Mouse (Mus musculus): Measurements from ENCODE around the gene Tent5b. TPM values are rescaled to one million over a fixed set of nuclear protein-coding genes. Genes with fewer than 3 reads are reported as not detected.

Gene Tent5b
- total RNA-seq, 1 experiment = 7.5 TPM

GRCm38 (mm10) chr4:133439460-133440376 lies 40.2 kb upstream of the Tent5b start:
- Histone ChIP-seq H3K9ac (ENCODE audit: insufficient read depth, low read depth, low read length, poor library complexity, severe bottlenecking) (0 out of 2 replicates have a peak overlapping the region, but pooled peaks have one; percentile 16), H3K4me1 (ENCODE audit: control insufficient read depth in 2 of 2, insufficient read depth in 2 of 2, low read length in 2 of 2, poor library complexity in 1 of 2) (peaks cover 6 to 17% of the 10 kb centered on the region in 2 experiments; a peak in 3 of 4 replicates), H3K36me3 (ENCODE audit: control insufficient read depth, insufficient read depth, low read length, poor library complexity, severe bottlenecking) (no peaks in the 10 kb centered on the region), H3K4me3 (ENCODE audit: insufficient read depth in 1 of 2, low read depth in 1 of 2, low read length in 2 of 2, poor library complexity in 1 of 2, severe bottlenecking in 1 of 2) (no peak overlapping the region), H3K9me3 (ENCODE audit: control insufficient read depth, insufficient read depth, low read depth, low read length) (no peaks in the 10 kb centered on the region), H3K27ac (ENCODE audit: insufficient read depth, low read depth, low read length, poor library complexity, severe bottlenecking) (peak overlapping the region; percentile 59; the same call in 1 of the 2 replicates)
- no peak for TF ChIP-seq ZC3H11A (IDR thresholded peaks at IDR 0.05; ENCODE audit: borderline replicate concordance, low read depth, low read length)
- no peak for TF ChIP-seq HCFC1 (IDR thresholded peaks at IDR 0.05; ENCODE audit: borderline replicate concordance, insufficient read depth, low read length)
- TF ChIP-seq CHD2 (IDR thresholded peaks at IDR 0.05; ENCODE audit: low read depth, low read length) = no peak
- no peak for TF ChIP-seq ZNF384 (IDR thresholded peaks at IDR 0.05; ENCODE audit: low read depth, low read length)
- TF ChIP-seq MAFK (IDR thresholded peaks at IDR 0.05; ENCODE audit: insufficient read depth, low read depth, low read length) = no peak
- no peak for DNase-seq (ENCODE audit: low read depth, low spot score)
- in situ Hi-C loops (cut with MboI; ENCODE audit: low sequenced_read_pairs in 2 of 2, unreplicated experiment in 2 of 2) = no loop called here

DNA sequence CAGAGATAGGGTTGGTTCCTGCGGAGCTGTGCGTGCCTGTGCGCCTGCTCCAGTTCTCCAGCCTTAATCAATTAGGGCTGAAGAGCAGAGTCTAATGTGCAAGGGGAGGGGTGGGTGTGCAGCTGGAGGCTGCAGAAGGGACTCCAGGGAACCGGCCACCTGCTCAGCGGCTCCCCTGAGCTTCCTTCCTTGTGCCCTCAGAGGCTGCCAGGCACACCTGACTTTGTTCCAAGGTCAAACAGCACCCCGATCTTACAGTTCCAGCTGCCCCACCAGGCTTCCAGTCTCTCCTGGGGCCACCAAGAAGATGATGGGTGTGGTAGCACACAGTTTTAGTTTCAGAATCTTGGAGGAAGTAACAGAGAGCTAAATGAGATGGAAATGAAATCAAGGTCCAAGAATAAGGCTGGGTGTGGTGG lies 39.5 kb upstream of the Tent5b start:
- no peak for DNase-seq (ENCODE audit: low read depth, low spot score)
- in situ Hi-C loops (cut with MboI; ENCODE audit: low sequenced_read_pairs in 2 of 2, unreplicated experiment in 2 of 2) = no loop called here
- 0 out of 2 replicates have a peak overlapping the region, but pooled peaks have one; percentile 16 for H3K9ac ChIP-seq (ENCODE audit: insufficient read depth, low read depth, low read length, poor library complexity, severe bottlenecking)
- peaks cover 6 to 19% of the 10 kb centered on the region in 2 experiments; a peak in 3 of 4 replicates for H3K4me1 ChIP-seq (ENCODE audit: control insufficient read depth in 2 of 2, insufficient read depth in 2 of 2, low read length in 2 of 2, poor library complexity in 1 of 2)
- H3K27ac ChIP-seq (ENCODE audit: insufficient read depth, low read depth, low read length, poor library complexity, severe bottlenecking) = peak overlapping the region; percentile 59; the same call in 1 of the 2 replicates
- no peak overlapping the region for H3K4me3 ChIP-seq (ENCODE audit: insufficient read depth in 1 of 2, low read depth in 1 of 2, low read length in 2 of 2, poor library complexity in 1 of 2, severe bottlenecking in 1 of 2)
- TF ChIP-seq ZC3H11A (IDR thresholded peaks at IDR 0.05; ENCODE audit: borderline replicate concordance, low read depth, low read length) (no peak), ZNF384 (IDR thresholded peaks at IDR 0.05; ENCODE audit: low read depth, low read length) (no peak)
- no peaks in the 10 kb centered on the region for H3K9me3 ChIP-seq (ENCODE audit: control insufficient read depth, insufficient read depth, low read depth, low read length)
- no peaks in the 10 kb centered on the region for H3K36me3 ChIP-seq (ENCODE audit: control insufficient read depth, insufficient read depth, low read length, poor library complexity, severe bottlenecking)

- TF ChIP-seq CHD2 (IDR thresholded peaks at IDR 0.05; ENCODE audit: low read depth, low read length) (no peak), MAFK (IDR thresholded peaks at IDR 0.05; ENCODE audit: insufficient read depth, low read depth, low read length) (no peak), ZC3H11A (IDR thresholded peaks at IDR 0.05; ENCODE audit: borderline replicate concordance, low read depth, low read length) (no peak), ZNF384 (IDR thresholded peaks at IDR 0.05; ENCODE audit: low read depth, low read length) (no peak), HCFC1 (IDR thresholded peaks at IDR 0.05; ENCODE audit: borderline replicate concordance, insufficient read depth, low read length) (no peak)
- peaks cover 8 to 24% of the 10 kb centered on the region in 2 experiments for H3K4me1 ChIP-seq (ENCODE audit: control insufficient read depth in 2 of 2, insufficient read depth in 2 of 2, low read length in 2 of 2, poor library complexity in 1 of 2)
- peak overlapping the region; percentile 6; the same call in 1 of the 2 replicates for H3K27ac ChIP-seq (ENCODE audit: insufficient read depth, low read depth, low read length, poor library complexity, severe bottlenecking)
- no peak overlapping the region; the same call in 1 of the 2 replicates for H3K9ac ChIP-seq (ENCODE audit: insufficient read depth, low read depth, low read length, poor library complexity, severe bottlenecking)
- no peak for DNase-seq (ENCODE audit: low read depth, low spot score)
- no peak overlapping the region for H3K4me3 ChIP-seq (ENCODE audit: insufficient read depth in 1 of 2, low read depth in 1 of 2, low read length in 2 of 2, poor library complexity in 1 of 2, severe bottlenecking in 1 of 2)
- in situ Hi-C loops (cut with MboI; ENCODE audit: low sequenced_read_pairs in 2 of 2, unreplicated experiment in 2 of 2) = no loop called here
- no peaks in the 10 kb centered on the region for H3K36me3 ChIP-seq (ENCODE audit: control insufficient read depth, insufficient read depth, low read length, poor library complexity, severe bottlenecking)
- no peaks in the 10 kb centered on the region for H3K9me3 ChIP-seq (ENCODE audit: control insufficient read depth, insufficient read depth, low read depth, low read length)
Measured at GRCm38 (mm10) chr4:133442194-133442593, 37.7 kb upstream of the Tent5b start.

- Histone ChIP-seq H3K36me3 (ENCODE audit: control insufficient read depth, insufficient read depth, low read length, poor library complexity, severe bottlenecking) (no peaks in the 10 kb centered on the region), H3K4me1 (ENCODE audit: control insufficient read depth in 2 of 2, insufficient read depth in 2 of 2, low read length in 2 of 2, poor library complexity in 1 of 2) (peaks cover 11 to 26% of the 10 kb centered on the region in 2 experiments), H3K9ac (ENCODE audit: insufficient read depth, low read depth, low read length, poor library complexity, severe bottlenecking) (no peak overlapping the region; the same call in 1 of the 2 replicates), H3K9me3 (ENCODE audit: control insufficient read depth, insufficient read depth, low read depth, low read length) (no peaks in the 10 kb centered on the region), H3K27ac (ENCODE audit: insufficient read depth, low read depth, low read length, poor library complexity, severe bottlenecking) (no peak overlapping the region), H3K4me3 (ENCODE audit: insufficient read depth in 1 of 2, low read depth in 1 of 2, low read length in 2 of 2, poor library complexity in 1 of 2, severe bottlenecking in 1 of 2) (no peak overlapping the region)
- DNase-seq (ENCODE audit: low read depth, low spot score) = no peak
- in situ Hi-C loops (cut with MboI; ENCODE audit: low sequenced_read_pairs in 2 of 2, unreplicated experiment in 2 of 2) = no loop called here
- TF ChIP-seq ZNF384 (IDR thresholded peaks at IDR 0.05; ENCODE audit: low read depth, low read length) (no peak), HCFC1 (IDR thresholded peaks at IDR 0.05; ENCODE audit: borderline replicate concordance, insufficient read depth, low read length) (no peak), MAFK (IDR thresholded peaks at IDR 0.05; ENCODE audit: insufficient read depth, low read depth, low read length) (no peak), CHD2 (IDR thresholded peaks at IDR 0.05; ENCODE audit: low read depth, low read length) (no peak), ZC3H11A (IDR thresholded peaks at IDR 0.05; ENCODE audit: borderline replicate concordance, low read depth, low read length) (no peak)
Measured at GRCm38 (mm10) chr4:133443085-133443484, 36.8 kb upstream of the Tent5b start.

All from ES-E14 (cell line).